ENCODE assay signal across 13 mouse cellular contexts in the genomic region with DNA sequence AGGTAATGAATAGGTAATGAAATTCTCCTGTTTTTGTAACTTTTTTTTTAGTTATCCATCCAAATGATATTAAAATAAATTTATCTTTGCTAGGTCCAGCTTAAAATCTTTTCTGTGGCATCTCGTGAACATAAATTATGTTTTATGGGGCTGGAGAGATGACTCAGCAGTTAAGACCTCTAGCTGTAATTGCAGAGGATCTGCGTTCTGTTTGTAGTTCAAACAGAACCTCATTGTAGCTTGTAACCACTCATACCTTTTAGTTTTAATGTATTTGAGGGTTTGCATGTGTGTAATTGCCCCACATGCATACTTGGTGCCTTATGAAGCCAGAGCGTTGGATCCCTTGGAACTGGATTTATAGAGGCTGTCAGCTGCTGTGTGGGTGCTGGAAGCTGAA.
"Had no signal": no experiment of that assay in that cellular context is flagged by ENCODE, and none has a peak within 500 bp of the region (broad histone marks: within the 10 kb centered on the region; RNA-seq: fewer than 3 reads in every experiment).

No protein-coding gene starts in this region.

- H3K4me3 ChIP-seq: layer of hippocampus, adult 2 months; left cerebral cortex, adult 2 months; liver, embryonic 13.5 days; midbrain, embryonic 13.5 days had no signal

- H3K9me3 ChIP-seq: liver, embryonic 13.5 days; midbrain, embryonic 13.5 days had no signal

- H3K9ac ChIP-seq: liver, embryonic 13.5 days; midbrain, embryonic 13.5 days had no signal

- H3K27ac ChIP-seq: kidney, postnatal 0 days; layer of hippocampus, adult 2 months; left cerebral cortex, adult 2 months; liver, embryonic 13.5 days; macrophage; midbrain, embryonic 13.5 days had no signal

- DNase-seq: kidney, adult 9 months; kidney, postnatal 25 days; layer of hippocampus, adult 9-11 months; liver, embryonic 13.5 days; lung, adult 2 months; lung, postnatal 14 days; thymus, adult 18-20 months; thymus, postnatal 36 days had no signal

- H3K27me3 ChIP-seq: liver, embryonic 13.5 days; midbrain, embryonic 13.5 days had no signal

- H3K4me2 ChIP-seq: liver, embryonic 13.5 days; midbrain, embryonic 13.5 days had no signal

- H3K4me1 ChIP-seq: midbrain, embryonic 13.5 days had no signal
